Mouse (Mus musculus) gastrocnemius, postnatal 25 days (tissue): Measurements from ENCODE around the gene Sigmar1. TPM values are rescaled to one million over a fixed set of nuclear protein-coding genes. Genes with fewer than 3 reads are reported as not detected.
"Not testable (repeated sequence)": the region's sequence is repeated elsewhere in the genome, so short reads cannot be mapped to it uniquely, and the experiment has no call there.

ENCODE experiments used
- DNase-seq: peaks from one replicate; pipeline ENCODE4 v3.0.0; 2022
- total RNA-seq, 2 experiments: library from RNA; stranded (reverse); gene quantifications; 1 replicate in 1 of 2; 2 replicates in 1 of 2; pipeline ENCODE4 v1.2.3; 2021

Gene Sigmar1
- total RNA-seq, 2 experiments from 2014 or later = 8.4 to 11.9 TPM

- no peak for DNase-seq
Observed at GRCm38 (mm10) chr4:41711705-41712375, 44.1 kb downstream of the Sigmar1 start.

GRCm38 (mm10) chr4:41710229-41710628, 45.7 kb downstream of the Sigmar1 start:
- no peak for DNase-seq

- DNase-seq = no peak
Observed at GRCm38 (mm10) chr4:41708192-41708745, 47.7 kb downstream of the Sigmar1 start.

GRCm38 (mm10) chr4:41707011-41707535, 48.9 kb downstream of the Sigmar1 start:
- DNase-seq = peak; percentile 54

GRCm38 (mm10) chr4:41705922-41706754, 49.8 kb downstream of the Sigmar1 start:
- no peak for DNase-seq

- no peak for DNase-seq
Observed at GRCm38 (mm10) chr4:41704651-41705050, 51.3 kb downstream of the Sigmar1 start.

- not testable (repeated sequence) for DNase-seq
Observed at GRCm38 (mm10) chr4:41702226-41702625, 53.7 kb downstream of the Sigmar1 start.

GRCm38 (mm10) chr4:41700224-41700623, 55.7 kb downstream of the Sigmar1 start:
- peak; percentile 58 for DNase-seq

GRCm38 (mm10) chr4:41699783-41700182, 56.2 kb downstream of the Sigmar1 start, which contains the start of gene Il11ra1:
Il11ra1 (plus strand) TSS chr4:41699989.
- DNase-seq = peak; percentile 49

- peak; percentile 89 for DNase-seq
Observed at GRCm38 (mm10) chr4:41698421-41699016, 57.4 kb downstream of the Sigmar1 start.

- DNase-seq = peak; percentile 79
Observed at GRCm38 (mm10) chr4:41696930-41697841, 58.8 kb downstream of the Sigmar1 start, which contains the start of gene Cntfr. Cntfr (minus strand) TSS chr4:41697089.

- DNase-seq = not testable (repeated sequence)
Observed at GRCm38 (mm10) chr4:41696452-41696851, 59.5 kb downstream of the Sigmar1 start.

- not testable (repeated sequence) for DNase-seq
Observed at GRCm38 (mm10) chr4:41695800-41696199, 60.2 kb downstream of the Sigmar1 start.

GRCm38 (mm10) chr4:41693511-41693910, 62.4 kb downstream of the Sigmar1 start:
- DNase-seq = not testable (repeated sequence)

- not testable (repeated sequence) for DNase-seq
Observed at GRCm38 (mm10) chr4:41690014-41690413, 65.9 kb downstream of the Sigmar1 start.

- not testable (repeated sequence) for DNase-seq
Observed at GRCm38 (mm10) chr4:41688562-41688961, 67.4 kb downstream of the Sigmar1 start.

Other genes with a start within 250 kb of the Sigmar1 start
- not detected for gene 1110017D15Rik, start 238.8 kb downstream of the Sigmar1 start, total RNA-seq
- 10 to 100 TPM; 17.1 to 17.4 TPM for gene Fam219a, start 186.6 kb downstream of the Sigmar1 start, total RNA-seq
- gene Dnaic1, start 186.4 kb downstream of the Sigmar1 start, total RNA-seq = under 1 TPM; 0.43 to 0.64 TPM
- gene Enho, start 115.8 kb downstream of the Sigmar1 start, total RNA-seq = 10 to 100 TPM; 12.7 to 15.7 TPM
- 10 to 100 TPM; 33.5 to 34.7 TPM for gene Cntfr, start 59.1 kb downstream of the Sigmar1 start, total RNA-seq
- 10 to 100 TPM; 37.2 to 42.1 TPM for gene Il11ra1, start 56.2 kb downstream of the Sigmar1 start, total RNA-seq
- gene Rpp25l, start 42.6 kb downstream of the Sigmar1 start, total RNA-seq = 10 to 100 TPM; 43.2 to 46.9 TPM
- 10 to 100 TPM; 38.5 to 40.6 TPM for gene Dctn3, start 33.0 kb downstream of the Sigmar1 start, total RNA-seq
- gene Arid3c, start 25.0 kb downstream of the Sigmar1 start, total RNA-seq = not detected
- gene Galt, start 929 bp downstream of the Sigmar1 start, total RNA-seq = 10 to 100 TPM; 33.6 to 36.1 TPM
- 10 to 100 TPM; 19.6 to 24.2 TPM for gene Ccl27a, start 18.1 kb upstream of the Sigmar1 start, total RNA-seq
- gene Gm21541, start 147.5 kb upstream of the Sigmar1 start, total RNA-seq = not detected
- under 1 TPM; 0.82 to 0.99 TPM for gene Gm20878, start 185.4 kb upstream of the Sigmar1 start, total RNA-seq
- gene Fam205a4, start 209.9 kb upstream of the Sigmar1 start, total RNA-seq = not detected